Mouse (Mus musculus) forebrain, postnatal 0 days (tissue): Measurements from ENCODE around the gene Nfyc. TPM values are rescaled to one million over a fixed set of nuclear protein-coding genes. Genes with fewer than 3 reads are reported as not detected.

Experiments
- ATAC-seq: fragments of 200-750 bp; cut with Nextera tagmentation; 2 replicates; pipeline ENCODE4 v1.8.0; 2017; ENCODE audit warnings: mild to moderate bottlenecking, moderate library complexity
- DNase-seq: peaks from one replicate; pipeline ENCODE4 v3.0.0-alpha.2; 2015
- H3K27ac ChIP-seq: fragments of 300-500 bp; sonication (generic); 2 replicates; pipeline ENCODE4 v1.5.1; 2014; ENCODE audit warnings: low read depth, mild to moderate bottlenecking, antibody characterized with exemption, low read length, moderate library complexity, mixed read lengths
- H3K27me3 ChIP-seq: fragments of 300-500 bp; sonication (generic); 2 replicates; pipeline ENCODE4 v1.6.1; 2014; ENCODE audit warnings: mild to moderate bottlenecking, low read length, mixed read lengths; ENCODE audit not compliant: insufficient read depth
- H3K36me3 ChIP-seq: fragments of 300-500 bp; sonication (generic); 2 replicates; pipeline ENCODE4 v1.6.1; 2014; ENCODE audit warnings: mild to moderate bottlenecking, moderate library complexity; ENCODE audit not compliant: insufficient read depth
- H3K4me1 ChIP-seq: fragments of 300-500 bp; sonication (generic); 2 replicates; pipeline ENCODE4 v1.6.1; 2014; ENCODE audit warnings: antibody characterized with exemption; ENCODE audit not compliant: insufficient read depth
- H3K4me2 ChIP-seq: fragments of 300-500 bp; sonication (generic); 2 replicates; pipeline ENCODE4 v1.6.1; 2014; ENCODE audit warnings: low read depth, mild to moderate bottlenecking, moderate library complexity
- H3K4me3 ChIP-seq: fragments of 300-500 bp; sonication (generic); 2 replicates; pipeline ENCODE4 v1.5.1; 2014; ENCODE audit warnings: low read depth, low read length, mixed read lengths
- H3K9ac ChIP-seq: fragments of 300-500 bp; sonication (generic); 2 replicates; pipeline ENCODE4 v1.6.1; 2014; ENCODE audit warnings: mild to moderate bottlenecking
- H3K9me3 ChIP-seq: fragments of 300-500 bp; sonication (generic); 2 replicates; pipeline ENCODE4 v1.6.1; 2016; ENCODE audit warnings: low read length
- CTCF ChIP-seq: sonication (generic); IDR thresholded peaks from 2 replicates; pipeline ENCODE4 v1.5.1; 2016; ENCODE audit warnings: antibody characterized with exemption, control low read depth, low read depth
- WGBS: fragments of 180-500 bp; shearing (Covaris S2); extraction: QIAGEN DNeasy Blood & Tissue Kit; methylation state at CpG from one replicate; pipeline ENCODE4 v1.1.7; 2014; 5-methylcytosine and 5-hydroxymethylcytosine counted together
- polyA plus RNA-seq: library from polyadenylated mRNA; unstranded; fragments of >200 nt; fragmentation: Nextera tagmentation; extraction: Ambion mirVana; gene quantifications from 2 replicates; pipeline ENCODE4 v1.2.1, GENCODE M21; 2015
- total RNA-seq: library from RNA; depleted of rRNA; stranded (reverse); fragments of >200 nt; gene quantifications from 2 replicates; pipeline ENCODE4 v1.2.3, GENCODE M21; 2014

Gene Nfyc
- total and polyA plus RNA-seq, 2 experiments from 2014 or later, result 72.7 to 74.6 TPM

DNA sequence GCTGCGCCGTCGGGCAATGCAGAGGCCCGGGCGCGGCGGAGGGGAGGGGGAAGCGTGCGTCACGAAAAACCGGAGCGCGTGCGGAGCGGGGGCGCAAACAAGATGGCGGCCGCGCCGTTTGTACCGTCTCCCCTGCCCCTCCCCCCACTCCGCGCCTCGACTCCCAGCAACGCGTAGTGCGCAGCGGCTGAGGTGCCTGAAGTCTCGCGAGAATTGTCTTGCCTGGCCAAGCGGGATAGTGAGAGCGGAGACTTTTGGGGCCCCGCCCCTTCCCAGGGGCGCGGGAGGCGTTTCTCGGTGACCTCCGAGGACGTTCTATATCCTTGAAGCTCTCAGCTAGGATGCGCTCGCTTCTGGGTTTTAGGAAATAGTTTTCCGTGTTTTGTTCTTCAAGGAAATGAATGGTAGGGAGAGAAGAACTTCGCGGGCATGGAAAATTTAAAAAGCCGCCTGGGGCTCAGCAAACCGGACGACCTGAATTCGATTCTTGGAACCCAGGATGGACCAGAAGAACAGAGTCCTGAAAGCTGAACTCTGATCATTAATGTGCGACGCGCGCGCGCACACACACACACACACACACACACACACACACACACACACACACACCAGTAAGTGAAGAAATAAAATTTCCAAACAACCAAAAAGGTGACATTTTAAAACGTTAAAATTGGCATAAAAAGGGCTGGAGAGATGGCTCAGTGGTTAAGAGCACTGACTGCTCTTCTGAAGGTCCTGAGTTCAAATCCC, 5.6 kb downstream of the Nfyc start:
- H3K27ac ChIP-seq, result peak overlapping the region; percentile 100
- under 1% methylated on average over 49 of the region's 55 CpGs for WGBS
- no peaks in the 10 kb centered on the region for H3K27me3 ChIP-seq
- ATAC-seq (peak; percentile 97), DNase-seq (peak; percentile 99)
- H3K4me1 ChIP-seq, result peaks cover 6% of the 10 kb centered on the region; the same call in 1 of the 2 replicates
- H3K4me2 ChIP-seq, result peak overlapping the region; percentile 65
- H3K36me3 ChIP-seq, result no peaks in the 10 kb centered on the region
- TF ChIP-seq CTCF, result no peak
- peak overlapping the region; percentile 100 for H3K9ac ChIP-seq
- peak overlapping the region; percentile 77 for H3K4me3 ChIP-seq
- no peaks in the 10 kb centered on the region for H3K9me3 ChIP-seq

DNA sequence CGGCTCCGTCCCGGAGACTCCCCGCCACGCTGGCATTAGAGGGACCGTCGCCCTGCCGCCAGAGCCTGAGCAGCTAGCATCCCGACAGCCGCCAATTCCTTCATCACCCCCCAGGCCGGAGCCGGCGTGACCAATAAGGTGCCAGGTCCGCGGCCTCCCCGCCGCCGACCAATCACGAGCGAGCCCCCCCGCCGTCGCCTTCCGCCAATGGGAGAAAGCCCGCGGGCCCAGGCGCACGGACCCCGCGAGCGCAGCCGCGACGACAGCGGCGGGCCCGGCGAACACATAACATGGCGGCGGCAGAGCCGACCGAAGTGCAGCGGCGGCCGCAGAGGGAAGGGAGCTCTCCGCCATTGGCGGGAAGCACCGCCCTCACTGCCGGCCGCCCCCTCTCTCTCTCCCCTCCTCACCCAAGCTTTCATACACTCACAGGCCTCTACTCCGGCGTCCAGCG, 6.2 kb downstream of the Nfyc start:
- TF ChIP-seq CTCF, result no peak
- ATAC-seq (peak; percentile 95), DNase-seq (peak; percentile 94)
- Histone ChIP-seq H3K4me3 (peak overlapping the region; percentile 77), H3K9ac (peak overlapping the region; percentile 100), H3K4me1 (peaks cover 6% of the 10 kb centered on the region; the same call in 1 of the 2 replicates), H3K27me3 (no peaks in the 10 kb centered on the region), H3K27ac (peak overlapping the region; percentile 100), H3K36me3 (no peaks in the 10 kb centered on the region), H3K9me3 (no peaks in the 10 kb centered on the region), H3K4me2 (peak overlapping the region; percentile 65)
- under 1% methylated on average over 49 of the region's 53 CpGs for WGBS

DNA sequence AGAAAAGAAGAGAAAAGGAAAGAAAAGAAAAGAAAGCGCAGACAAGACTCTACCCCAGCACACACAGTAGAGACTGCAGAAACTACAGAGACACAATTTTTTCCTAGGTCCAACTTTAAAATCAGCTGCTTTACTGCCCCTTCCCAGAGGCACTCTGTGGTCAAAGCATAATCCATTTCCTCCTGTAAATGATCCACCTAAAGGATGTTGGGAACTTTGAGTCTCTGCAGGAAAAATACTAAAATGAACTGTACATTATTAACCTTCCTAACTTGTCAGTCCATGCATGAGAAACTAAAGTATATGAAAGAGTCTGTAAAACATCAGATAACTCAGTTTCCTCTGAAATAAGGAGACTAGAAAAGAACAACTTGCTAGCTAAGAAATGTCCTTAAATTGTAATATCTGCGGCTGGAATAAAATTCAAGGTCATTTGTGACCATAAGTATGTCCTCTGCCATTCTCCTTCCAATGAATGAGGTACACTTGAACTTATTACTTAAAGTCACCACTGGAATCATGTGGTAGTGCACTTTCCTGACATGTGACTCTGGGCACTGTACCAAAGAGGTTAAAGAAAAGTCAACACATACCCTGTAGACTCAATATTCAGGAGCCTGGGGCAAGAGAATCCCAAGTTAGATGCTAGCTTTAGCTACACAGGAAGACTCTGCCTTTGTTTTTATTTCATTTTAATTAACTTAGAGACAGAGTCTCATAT, 9.0 kb downstream of the Nfyc start:
- WGBS, result 93% methylated on average over 2 of the region's 2 CpGs
- H3K27ac ChIP-seq, result no peak overlapping the region
- ATAC-seq (no peak), DNase-seq (no peak)
- H3K9me3 ChIP-seq, result no peaks in the 10 kb centered on the region
- no peak overlapping the region for H3K4me2 ChIP-seq
- no peak for TF ChIP-seq CTCF
- H3K9ac ChIP-seq, result no peak overlapping the region
- no peak overlapping the region for H3K4me3 ChIP-seq
- H3K36me3 ChIP-seq, result no peaks in the 10 kb centered on the region
- H3K27me3 ChIP-seq, result no peaks in the 10 kb centered on the region
- peaks cover 6% of the 10 kb centered on the region; the same call in 1 of the 2 replicates for H3K4me1 ChIP-seq

DNA sequence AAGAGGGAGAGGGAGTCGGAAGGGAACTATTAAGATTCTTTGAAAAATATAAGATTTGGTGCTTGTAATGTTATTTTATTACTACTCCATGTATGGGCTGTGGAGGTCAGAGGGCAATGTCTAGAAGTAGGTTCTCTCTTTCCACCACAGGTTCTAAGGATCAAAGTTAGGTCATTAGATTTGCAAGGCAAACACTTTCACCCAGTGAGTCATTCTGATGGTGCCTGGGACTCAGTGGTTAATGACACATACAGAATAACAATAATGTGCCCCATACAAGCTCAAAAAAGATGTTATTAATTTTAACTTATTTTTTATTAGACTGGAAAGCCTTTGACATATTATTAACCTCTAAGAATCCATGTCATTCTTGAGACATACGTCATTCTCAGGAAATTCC, 11.5 kb downstream of the Nfyc start:
- no peaks in the 10 kb centered on the region for H3K27me3 ChIP-seq
- H3K9ac ChIP-seq, result no peak overlapping the region
- no peaks in the 10 kb centered on the region for H3K36me3 ChIP-seq
- H3K4me1 ChIP-seq, result peaks cover 6% of the 10 kb centered on the region; the same call in 1 of the 2 replicates
- ATAC-seq (no peak), DNase-seq (no peak)
- no peaks in the 10 kb centered on the region for H3K9me3 ChIP-seq
- WGBS, result 95% methylated on average over 2 of the region's 2 CpGs
- H3K4me2 ChIP-seq, result no peak overlapping the region
- H3K27ac ChIP-seq, result no peak overlapping the region
- H3K4me3 ChIP-seq, result no peak overlapping the region
- no peak for TF ChIP-seq CTCF

DNA sequence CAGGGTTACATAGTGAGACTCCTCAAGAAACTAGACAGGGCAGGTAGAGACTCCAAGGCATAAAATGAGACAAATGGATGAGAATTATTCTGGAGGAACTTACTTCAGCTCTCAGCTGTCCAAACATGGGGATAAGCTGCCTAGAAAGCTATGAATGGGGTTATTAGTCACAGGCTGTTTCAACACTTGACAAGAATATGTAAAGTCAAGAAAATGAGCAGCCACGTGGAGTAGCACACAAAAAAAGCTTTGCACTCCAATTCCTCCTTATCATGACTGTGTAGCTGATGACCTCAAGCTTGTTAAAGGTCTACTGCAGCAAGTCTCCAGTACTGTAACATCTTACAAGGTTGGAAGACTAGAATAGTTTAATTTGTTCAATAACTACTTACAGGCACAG, 12.1 kb downstream of the Nfyc start:
- no peaks in the 10 kb centered on the region for H3K36me3 ChIP-seq
- 62% methylated on average over 1 of the region's 1 CpGs for WGBS
- DNase-seq (no peak), ATAC-seq (no peak)
- TF ChIP-seq CTCF, result no peak
- no peak overlapping the region for H3K9ac ChIP-seq
- H3K4me3 ChIP-seq, result no peak overlapping the region
- H3K27me3 ChIP-seq, result no peaks in the 10 kb centered on the region
- no peaks in the 10 kb centered on the region for H3K9me3 ChIP-seq
- peaks cover 5% of the 10 kb centered on the region; the same call in 1 of the 2 replicates for H3K4me1 ChIP-seq
- H3K4me2 ChIP-seq, result no peak overlapping the region
- no peak overlapping the region for H3K27ac ChIP-seq

DNA sequence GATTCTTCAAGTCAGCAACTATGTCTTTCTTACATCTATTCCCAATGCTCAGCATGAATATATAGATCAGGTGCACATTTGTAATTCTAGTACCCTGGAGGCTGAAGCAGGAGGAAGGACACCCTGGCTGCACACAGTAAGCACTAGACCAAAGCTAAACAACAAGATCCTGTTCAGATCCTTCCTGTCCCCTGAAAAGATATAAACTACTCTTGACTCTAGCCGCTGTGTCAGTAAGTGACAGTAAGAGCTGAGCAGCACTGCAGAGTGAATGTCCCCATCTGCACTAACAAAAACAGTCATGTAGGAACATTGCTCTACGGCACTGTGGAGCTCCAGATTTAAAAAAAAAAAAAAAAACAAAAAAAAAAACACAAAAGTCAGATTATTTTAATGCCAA, 13.4 kb downstream of the Nfyc start:
- ATAC-seq (no peak), DNase-seq (no peak)
- peaks cover 6% of the 10 kb centered on the region for H3K4me1 ChIP-seq
- TF ChIP-seq CTCF, result no peak
- H3K36me3 ChIP-seq, result no peaks in the 10 kb centered on the region
- H3K9me3 ChIP-seq, result no peaks in the 10 kb centered on the region
- no peak overlapping the region for H3K4me2 ChIP-seq
- 91% methylated on average over 2 of the region's 2 CpGs for WGBS
- H3K27ac ChIP-seq, result no peak overlapping the region
- H3K27me3 ChIP-seq, result no peaks in the 10 kb centered on the region
- H3K9ac ChIP-seq, result no peak overlapping the region
- H3K4me3 ChIP-seq, result no peak overlapping the region
